Mouse (Mus musculus) limb, embryonic 14.5 days (tissue): Measurements from ENCODE around the gene Klhl23. TPM values are rescaled to one million over a fixed set of nuclear protein-coding genes. Genes with fewer than 3 reads are reported as not detected.
"Not testable (repeated sequence)": the region's sequence is repeated elsewhere in the genome, so short reads cannot be mapped to it uniquely, and the experiment has no call there.

Source experiments
- ATAC-seq: fragments of 200-750 bp; cut with Nextera tagmentation; 2 replicates; pipeline ENCODE4 v1.8.0; 2017; ENCODE audit warnings: low read depth, moderate number of reproducible peaks, moderate TSS enrichment; ENCODE audit not compliant: low FRiP score
- DNase-seq: peaks from one replicate; pipeline ENCODE4 v3.0.0-alpha.2; 2015; ENCODE audit warnings: low spot score
- H3K27ac ChIP-seq: fragments of 300-500 bp; sonication (generic); replicated peaks from 2 replicates; pipeline ENCODE4 v1.5.1; 2014; ENCODE audit warnings: low read depth, mild to moderate bottlenecking, low read length, moderate library complexity, mixed read lengths
- H3K27me3 ChIP-seq: fragments of 300-500 bp; sonication (generic); 2 replicates; pipeline ENCODE4 v1.6.1; 2014; ENCODE audit warnings: low read length, mixed read lengths; ENCODE audit not compliant: control insufficient read depth, insufficient read depth
- H3K36me3 ChIP-seq: fragments of 300-500 bp; sonication (generic); 2 replicates; pipeline ENCODE4 v1.6.1; 2014; ENCODE audit warnings: mild to moderate bottlenecking, low read length, moderate library complexity, mixed read lengths; ENCODE audit not compliant: control insufficient read depth, insufficient read depth
- H3K4me1 ChIP-seq: fragments of 300-500 bp; sonication (generic); 2 replicates; pipeline ENCODE4 v1.6.1; 2014; ENCODE audit warnings: antibody characterized with exemption, low read length, mixed read lengths; ENCODE audit not compliant: control insufficient read depth, insufficient read depth
- H3K4me2 ChIP-seq: fragments of 300-500 bp; sonication (generic); replicated peaks from 2 replicates; pipeline ENCODE4 v1.6.1; 2014; ENCODE audit warnings: low read depth, mild to moderate bottlenecking, low read length, moderate library complexity; ENCODE audit not compliant: severe bottlenecking
- H3K4me3 ChIP-seq: fragments of 300-500 bp; sonication (generic); replicated peaks from 2 replicates; pipeline ENCODE4 v1.5.1; 2014; ENCODE audit warnings: low read length
- H3K9ac ChIP-seq: fragments of 300-500 bp; sonication (generic); 2 replicates; pipeline ENCODE4 v1.6.1; 2014; ENCODE audit warnings: mild to moderate bottlenecking, low read depth, low read length, moderate library complexity; ENCODE audit not compliant: severe bottlenecking
- H3K9me3 ChIP-seq: fragments of 300-500 bp; sonication (generic); 2 replicates; pipeline ENCODE4 v1.6.1; 2016; ENCODE audit warnings: low read length; ENCODE audit not compliant: control insufficient read depth
- POLR2A ChIP-seq: fragments of 200-500 bp; IDR thresholded peaks from 2 replicates; pipeline ENCODE4 v1.8.0; 2012; ENCODE audit warnings: inconsistent platforms, mild to moderate bottlenecking, moderate library complexity, borderline replicate concordance; ENCODE audit not compliant: insufficient read depth, insufficient read length; ENCODE audit errors: extremely low read depth
- WGBS: fragments of 180-500 bp; shearing (Covaris S2); extraction: QIAGEN DNeasy Blood & Tissue Kit; methylation state at CpG from one replicate; pipeline ENCODE4 v1.1.7; 2014; 5-methylcytosine and 5-hydroxymethylcytosine counted together
- polyA plus RNA-seq, 2 experiments: library from polyadenylated mRNA; depleted of rRNA in 1 of 2; stranded (reverse) in 1 of 2; unstranded in 1 of 2; fragments of >200 nt; fragmentation: Nextera tagmentation in 1 of 2; extraction: Ambion mirVana in 1 of 2; gene quantifications; 2 replicates each; pipeline versions ENCODE4 v1.2.1 to v1.2.3; 2012 to 2014

The Klhl23 gene
- polyA plus RNA-seq, 2 experiments: 20.7 to 21.2 TPM

DNA sequence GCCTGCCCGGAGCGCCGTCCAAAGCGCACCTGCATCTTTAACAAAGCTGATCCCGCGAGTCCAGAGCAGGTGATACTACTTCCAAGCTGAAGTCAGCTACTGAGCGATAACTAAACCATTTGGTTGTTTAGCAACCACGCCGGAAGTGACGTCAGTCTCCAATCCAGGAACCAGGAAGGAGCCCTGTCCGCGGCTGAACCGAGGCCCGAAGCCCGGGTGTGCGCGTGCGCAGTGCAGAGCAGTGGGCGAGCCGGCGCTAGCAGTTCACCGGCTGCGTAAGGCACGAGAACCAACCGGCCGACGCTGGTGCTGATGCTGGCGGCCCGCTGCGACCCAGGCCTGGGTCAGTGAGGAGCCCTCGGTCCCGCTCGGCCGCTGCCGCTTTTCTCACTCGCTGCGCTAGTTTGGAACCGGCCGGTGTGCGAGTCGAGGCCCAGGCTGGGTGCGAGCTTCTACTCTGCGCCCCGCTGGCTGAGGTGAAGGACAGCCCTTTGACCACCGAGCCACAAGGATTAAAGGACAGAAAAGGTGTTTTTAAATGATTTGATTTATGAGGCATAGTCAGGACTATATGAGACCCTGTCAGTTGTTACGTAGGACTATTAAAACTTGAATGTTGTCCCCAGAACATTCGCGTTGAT lies 32.2 kb upstream of the Klhl23 start, which contains the start of the genes Ccdc173 and Phospho2:
Gene Ccdc173, minus strand, starts transcription at position 147 of the 641 bp plus-strand sequence.
Gene Phospho2, plus strand, starts transcription at position 195 of the 641 bp plus-strand sequence.
- 0 out of 2 replicates have a peak, but pooled peaks have one; percentile 11 for TF ChIP-seq POLR2A
- Histone ChIP-seq H3K4me2 (peak within 1 kb of the TSS; percentile 95), H3K27me3 (no peaks in the 10 kb centered on the region), H3K4me3 (peak within 1 kb of the TSS; percentile 70), H3K36me3 (peaks cover 16% of the 10 kb centered on the region), H3K9me3 (no peaks in the 10 kb centered on the region), H3K9ac (peak within 1 kb of the TSS; percentile 62), H3K4me1 (peaks cover 9% of the 10 kb centered on the region; the same call in 1 of the 2 replicates), H3K27ac (peak within 1 kb of the TSS; percentile 81)
- peak; percentile 100 for DNase-seq
- peak; percentile 97 for ATAC-seq
- 2% methylated on average over 45 of the region's 48 CpGs for WGBS

DNA sequence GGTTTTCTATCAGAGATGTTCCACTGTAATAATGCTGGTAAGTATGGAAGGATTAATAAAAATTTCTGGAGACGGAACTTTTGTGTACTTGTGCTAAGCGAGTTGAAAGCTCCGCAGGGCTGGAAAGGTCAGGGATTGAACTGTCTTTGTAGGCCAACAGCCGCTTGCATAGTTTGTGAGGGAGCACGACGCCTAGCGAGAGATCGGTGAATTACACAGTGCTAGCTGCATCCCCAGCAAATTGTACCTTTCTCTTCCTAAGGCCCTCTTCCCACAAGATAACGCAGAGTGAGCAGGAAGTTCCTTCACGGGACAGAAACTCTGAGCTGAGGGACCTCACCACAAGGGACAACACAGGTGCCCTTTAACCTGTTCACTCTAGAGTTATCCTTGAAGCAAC lies 31.5 kb upstream of the Klhl23 start:
- Histone ChIP-seq H3K27me3 (no peaks in the 10 kb centered on the region), H3K27ac (no peak overlapping the region), H3K36me3 (peaks cover 19% of the 10 kb centered on the region), H3K4me3 (peak overlapping the region; percentile 70), H3K4me2 (peak overlapping the region; percentile 95), H3K9me3 (no peaks in the 10 kb centered on the region), H3K9ac (no peak overlapping the region), H3K4me1 (peaks cover 9% of the 10 kb centered on the region; the same call in 1 of the 2 replicates)
- ATAC-seq (no peak), DNase-seq (peak; percentile 84)
- 2% methylated on average over 10 of the region's 10 CpGs for WGBS
- no peak for TF ChIP-seq POLR2A

DNA sequence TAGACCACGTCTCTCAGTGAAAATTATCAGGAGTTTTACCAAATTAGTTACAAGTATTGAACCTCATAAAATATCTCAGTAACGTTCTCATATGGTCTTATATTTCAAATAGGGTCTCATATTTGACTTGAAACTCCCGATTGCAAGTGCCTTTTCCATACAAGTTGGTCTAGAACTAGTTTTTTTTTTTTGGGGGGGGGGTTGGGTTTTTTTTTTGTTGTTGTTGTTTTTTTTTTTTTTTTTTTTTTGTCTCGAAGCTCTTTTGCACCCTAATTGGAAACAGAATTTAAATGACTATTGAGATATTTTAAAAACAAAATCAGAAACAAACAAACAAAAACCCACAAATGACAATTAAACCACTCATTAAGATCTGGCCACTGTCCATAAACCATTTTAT lies 31.0 kb upstream of the Klhl23 start:
- peak overlapping the region; percentile 95; the same call in 1 of the 2 replicates for H3K4me2 ChIP-seq
- no peak overlapping the region for H3K9ac ChIP-seq
- 65% methylated on average over 4 of the region's 4 CpGs for WGBS
- H3K27ac ChIP-seq: no peak overlapping the region
- DNase-seq (no peak), ATAC-seq (no peak)
- H3K4me3 ChIP-seq: no peak overlapping the region
- TF ChIP-seq POLR2A: no peak
- no peaks in the 10 kb centered on the region for H3K27me3 ChIP-seq
- H3K9me3 ChIP-seq: no peaks in the 10 kb centered on the region
- peaks cover 9% of the 10 kb centered on the region; the same call in 1 of the 2 replicates for H3K4me1 ChIP-seq
- H3K36me3 ChIP-seq: peaks cover 23% of the 10 kb centered on the region

DNA sequence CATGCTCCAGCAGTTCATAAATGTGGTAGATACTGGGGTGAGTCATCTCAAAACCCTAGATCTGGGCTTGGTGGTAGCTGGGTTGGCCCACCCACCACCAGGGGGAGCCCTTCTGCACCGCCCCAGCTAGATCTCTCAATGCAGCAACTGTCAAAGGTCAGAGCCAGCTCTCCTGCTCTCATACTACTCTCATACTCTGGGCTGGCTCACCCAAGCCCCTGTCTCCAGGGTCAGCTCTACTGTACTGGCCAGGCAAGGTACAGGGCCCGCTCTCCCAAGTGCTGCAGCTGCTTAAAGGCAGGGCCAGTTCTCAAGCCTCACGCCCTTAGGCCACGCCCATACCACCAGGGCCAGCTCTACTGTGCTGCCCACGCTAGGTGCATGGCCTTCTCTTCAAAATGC lies 18.8 kb upstream of the Klhl23 start:
- 58% methylated on average over 5 of the region's 5 CpGs for WGBS
- DNase-seq: no peak
- H3K4me2 ChIP-seq: no peak overlapping the region

DNA sequence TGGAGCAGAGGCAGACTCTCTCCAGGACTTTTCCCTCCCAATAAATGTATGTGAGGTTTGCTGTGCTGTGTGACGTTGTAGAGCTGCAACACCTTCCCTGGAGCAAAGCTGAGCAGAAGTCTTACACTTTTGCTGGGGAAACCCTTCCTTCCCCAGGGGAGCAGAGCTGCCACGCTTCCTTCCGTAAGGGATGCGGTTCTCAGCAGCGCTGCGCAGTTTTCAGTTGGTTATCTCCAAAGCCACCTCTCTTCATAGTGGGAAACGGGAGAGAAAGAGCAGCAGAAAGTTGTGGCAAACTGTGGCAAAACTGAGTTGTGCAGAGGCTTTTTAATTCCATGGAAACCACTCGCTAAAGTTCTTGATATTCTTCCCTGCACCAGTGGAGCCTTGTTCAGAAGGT lies 18.0 kb upstream of the Klhl23 start:
- 61% methylated on average over 8 of the region's 8 CpGs for WGBS

More for the DNA sequence above, 18.8 kb upstream of the Klhl23 start:
- ATAC-seq: no peak
- H3K4me1 ChIP-seq: no peaks in the 10 kb centered on the region
- no peak overlapping the region for H3K27ac ChIP-seq
- no peaks in the 10 kb centered on the region for H3K9me3 ChIP-seq
- no peak overlapping the region for H3K4me3 ChIP-seq
- H3K27me3 ChIP-seq: no peaks in the 10 kb centered on the region
- H3K36me3 ChIP-seq: no peaks in the 10 kb centered on the region
- H3K9ac ChIP-seq: no peak overlapping the region
- TF ChIP-seq POLR2A: no peak

DNA sequence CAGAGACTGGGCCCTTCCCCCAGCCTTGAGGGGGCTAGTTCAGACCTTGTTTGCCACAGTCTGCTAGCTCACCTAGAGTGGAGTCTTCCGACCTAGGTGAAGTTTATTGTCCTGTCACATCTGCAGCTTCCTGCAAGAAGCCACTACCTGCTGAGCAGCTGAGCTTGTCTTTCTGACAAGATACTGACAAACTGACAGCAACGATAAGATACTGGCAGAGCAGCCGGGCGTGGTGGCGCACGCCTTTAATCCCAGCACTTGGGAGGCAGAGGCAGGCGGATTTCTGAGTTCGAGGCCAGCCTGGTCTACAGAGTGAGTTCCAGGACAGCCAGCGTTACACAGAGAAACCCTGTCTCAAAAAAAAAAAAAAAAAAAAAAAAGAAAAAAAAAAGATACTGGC lies 17.1 kb upstream of the Klhl23 start:
- H3K9ac ChIP-seq, DNase-seq, H3K4me1 ChIP-seq, H3K4me3 ChIP-seq, H3K27me3 ChIP-seq, ATAC-seq, H3K27ac ChIP-seq, H3K4me2 ChIP-seq, H3K36me3 ChIP-seq, H3K9me3 ChIP-seq: not testable (repeated sequence)
- 84% methylated on average over 8 of the region's 9 CpGs for WGBS

More for the DNA sequence above, 18.0 kb upstream of the Klhl23 start:
- H3K4me2 ChIP-seq: no peak overlapping the region
- no peaks in the 10 kb centered on the region for H3K9me3 ChIP-seq
- H3K4me1 ChIP-seq: no peaks in the 10 kb centered on the region
- H3K4me3 ChIP-seq: no peak overlapping the region
- no peak for TF ChIP-seq POLR2A
- ATAC-seq: no peak
- H3K9ac ChIP-seq: no peak overlapping the region
- no peak overlapping the region for H3K27ac ChIP-seq
- no peaks in the 10 kb centered on the region for H3K36me3 ChIP-seq
- H3K27me3 ChIP-seq: no peaks in the 10 kb centered on the region
- no peak for DNase-seq
